In the genomic region with DNA sequence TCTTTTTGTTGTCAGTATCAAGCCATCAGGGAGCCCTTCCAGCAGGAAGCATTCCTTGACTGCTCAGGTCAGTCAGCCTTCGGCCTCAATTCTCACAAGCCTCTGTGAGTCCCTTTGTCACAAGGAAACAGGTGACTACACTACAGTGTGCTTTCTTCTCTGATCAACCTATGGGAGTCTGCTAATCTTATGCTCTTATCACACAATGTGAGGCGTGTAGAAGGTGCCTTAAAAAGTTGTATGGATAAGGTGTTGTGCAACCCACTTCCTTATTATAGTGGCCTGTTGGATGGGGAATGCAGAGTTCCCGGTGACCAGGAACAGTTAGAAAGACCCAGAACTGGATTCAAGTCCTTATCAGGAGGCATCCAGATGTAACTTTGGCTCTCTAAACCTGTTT, we compare ENCODE assay signal across 14 mouse cellular contexts.
"Had no signal": no experiment of that assay in that cellular context is flagged by ENCODE, and none has a peak within 500 bp of the region (broad histone marks: within the 10 kb centered on the region; RNA-seq: fewer than 3 reads in every experiment).

No protein-coding gene starts in this region.

- H3K9ac ChIP-seq: liver, embryonic 13.5 days; midbrain, embryonic 12.5 days; neural tube, embryonic 12.5 days; neural tube, embryonic 15.5 days had no signal

- H3K4me2 ChIP-seq: liver, embryonic 13.5 days; midbrain, embryonic 12.5 days; neural tube, embryonic 12.5 days; neural tube, embryonic 15.5 days had no signal

- H3K4me3 ChIP-seq: liver, embryonic 13.5 days; midbrain, embryonic 12.5 days; neural tube, embryonic 12.5 days; neural tube, embryonic 15.5 days had no signal

- DNase-seq: kidney, adult 18-20 months; kidney, adult 9 months; kidney, postnatal 14 days; kidney, postnatal 4 days; liver, embryonic 13.5 days; lung, adult 2 months; lung, postnatal 14 days; right cerebral cortex, postnatal 25 days; thymus, adult 18-20 months; thymus, postnatal 4 days had no signal

- H3K36me3 ChIP-seq: liver, embryonic 13.5 days; midbrain, embryonic 12.5 days; neural tube, embryonic 12.5 days; neural tube, embryonic 15.5 days had no signal

- H3K4me1 ChIP-seq: liver, embryonic 13.5 days; neural tube, embryonic 15.5 days had no signal

- H3K27me3 ChIP-seq: liver, embryonic 13.5 days; midbrain, embryonic 12.5 days; neural tube, embryonic 12.5 days; neural tube, embryonic 15.5 days had no signal

- H3K9me3 ChIP-seq: liver, embryonic 13.5 days; midbrain, embryonic 12.5 days; neural tube, embryonic 12.5 days; neural tube, embryonic 15.5 days had no signal

- H3K27ac ChIP-seq: liver, embryonic 13.5 days; macrophage; midbrain, embryonic 12.5 days; neural tube, embryonic 12.5 days; neural tube, embryonic 15.5 days had no signal
